Mouse (Mus musculus) kidney, embryonic 15.5 days (tissue): Measurements from ENCODE around the gene Trim47. TPM values are rescaled to one million over a fixed set of nuclear protein-coding genes. Genes with fewer than 3 reads are reported as not detected.
A peak's percentile ranks its signal among the peaks of the same experiment; 100 is the strongest.

Experiments
- ATAC-seq: fragments of 200-750 bp; cut with Nextera tagmentation; replicated peaks from 2 replicates; pipeline ENCODE4 v1.8.0; 2017; ENCODE audit warnings: moderate TSS enrichment; ENCODE audit not compliant: low FRiP score
- H3K27ac ChIP-seq: fragments of 300-500 bp; sonication (generic); 2 replicates; pipeline ENCODE4 v1.5.1; 2015; ENCODE audit warnings: mild to moderate bottlenecking, inconsistent platforms
- H3K27me3 ChIP-seq: fragments of 300-500 bp; sonication (generic); 2 replicates; pipeline ENCODE4 v1.6.1; 2015; ENCODE audit warnings: inconsistent platforms
- H3K36me3 ChIP-seq: fragments of 300-500 bp; sonication (generic); 2 replicates; pipeline ENCODE4 v1.6.1; 2015; ENCODE audit warnings: inconsistent platforms
- H3K4me1 ChIP-seq: fragments of 300-500 bp; sonication (generic); 2 replicates; pipeline ENCODE4 v1.6.1; 2015; ENCODE audit warnings: inconsistent platforms
- H3K4me2 ChIP-seq: fragments of 300-500 bp; sonication (generic); 2 replicates; pipeline ENCODE4 v1.6.1; 2015; ENCODE audit warnings: moderate library complexity, mild to moderate bottlenecking, inconsistent platforms
- H3K4me3 ChIP-seq: fragments of 300-500 bp; sonication (generic); replicated peaks from 2 replicates; pipeline ENCODE4 v1.5.1; 2015; ENCODE audit warnings: mild to moderate bottlenecking, inconsistent platforms
- H3K9ac ChIP-seq: fragments of 300-500 bp; sonication (generic); 2 replicates; pipeline ENCODE4 v1.6.1; 2015; ENCODE audit warnings: mild to moderate bottlenecking, inconsistent platforms
- H3K9me3 ChIP-seq: fragments of 300-500 bp; sonication (generic); replicated peaks from 2 replicates; pipeline ENCODE4 v1.6.1; 2016; ENCODE audit warnings: inconsistent platforms
- WGBS: fragments of 180-500 bp; shearing (Covaris S2); methylation state at CpG from one replicate; pipeline ENCODE4 v1.1.7; 2015; ENCODE audit warnings: mixed read lengths; 5-methylcytosine and 5-hydroxymethylcytosine counted together
- polyA plus RNA-seq: library from polyadenylated mRNA; unstranded; fragments of >200 nt; fragmentation: Nextera tagmentation; extraction: Ambion mirVana; gene quantifications from 2 replicates; pipeline ENCODE4 v1.2.1, GENCODE M21; 2015

The Trim47 gene
- polyA plus RNA-seq, 1 experiment from 2014 or later: 24.6 TPM

DNA sequence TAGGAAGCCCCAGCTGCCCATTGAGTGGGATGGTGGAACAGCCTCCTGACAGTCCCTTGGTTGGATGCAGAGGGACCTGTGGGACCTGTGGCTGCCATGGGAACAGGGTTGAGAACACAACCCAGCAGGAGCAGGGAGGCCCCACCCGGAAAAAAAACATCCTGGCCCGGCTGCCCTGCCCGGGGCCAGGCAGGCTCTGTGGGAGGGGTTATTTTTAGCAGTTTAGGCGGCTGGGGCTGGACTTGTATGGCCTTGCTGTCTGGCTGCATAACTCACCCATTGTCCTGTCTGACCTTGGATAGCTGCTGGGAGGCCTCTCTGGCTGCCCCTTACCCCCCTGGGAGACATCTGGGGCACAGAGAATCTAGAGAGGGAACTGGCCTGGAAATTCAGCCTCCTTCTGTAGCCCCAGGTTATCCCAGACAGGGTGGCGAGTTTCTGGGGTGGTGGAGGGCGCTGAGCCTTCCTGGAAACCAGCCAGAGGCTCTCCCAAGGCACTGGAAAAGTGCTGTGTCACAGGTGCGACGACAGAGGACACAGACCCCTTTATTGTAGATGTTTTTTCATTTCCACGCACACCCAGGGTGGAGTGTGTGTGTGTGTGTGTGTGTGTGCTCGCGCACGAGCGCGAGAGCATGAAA lies 22.9 kb downstream of the Trim47 start:
- Histone ChIP-seq H3K4me1 (peaks cover 96% of the 10 kb centered on the region), H3K4me3 (no peak overlapping the region), H3K9me3 (no peaks in the 10 kb centered on the region), H3K27me3 (peaks cover 25% of the 10 kb centered on the region), H3K36me3 (no peaks in the 10 kb centered on the region), H3K4me2 (peak overlapping the region; percentile 25; the same call in 1 of the 2 replicates), H3K27ac (peak overlapping the region; percentile 90), H3K9ac (no peak overlapping the region)
- WGBS: 32% methylated on average over 14 of the region's 14 CpGs
- ATAC-seq: peak; percentile 63

DNA sequence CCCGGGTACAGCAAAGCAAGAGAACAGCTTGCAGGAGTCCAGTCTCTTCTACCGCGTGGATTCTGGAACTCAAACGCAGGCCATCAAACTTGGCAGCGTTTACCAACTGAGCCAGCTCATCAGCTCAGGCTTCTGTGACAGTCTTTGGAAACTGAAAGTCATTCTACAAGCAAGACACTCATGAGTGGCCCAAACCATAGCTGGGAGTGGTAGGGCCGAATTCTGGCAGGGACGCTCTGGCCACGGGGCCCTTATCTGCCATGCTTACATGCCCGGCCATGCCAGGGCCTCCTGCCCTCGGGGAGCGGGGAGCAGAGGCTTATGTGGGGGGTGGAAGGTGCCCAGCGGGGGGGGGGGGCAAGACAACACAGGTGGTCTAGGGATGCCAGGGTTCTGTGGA lies 23.4 kb downstream of the Trim47 start:
- no peak overlapping the region for H3K4me3 ChIP-seq
- ATAC-seq: no peak
- H3K36me3 ChIP-seq: no peaks in the 10 kb centered on the region
- H3K27ac ChIP-seq: peak overlapping the region; percentile 90
- peaks cover 96% of the 10 kb centered on the region for H3K4me1 ChIP-seq
- H3K9ac ChIP-seq: no peak overlapping the region
- 68% methylated on average over 12 of the region's 12 CpGs for WGBS
- H3K4me2 ChIP-seq: peak overlapping the region; percentile 25; the same call in 1 of the 2 replicates
- H3K9me3 ChIP-seq: no peaks in the 10 kb centered on the region
- H3K27me3 ChIP-seq: peaks cover 20% of the 10 kb centered on the region

- ATAC-seq: no peak
- peak overlapping the region; percentile 25; the same call in 1 of the 2 replicates for H3K9ac ChIP-seq
Observed at GRCm38 (mm10) chr11:116102472-116102871, 24.5 kb downstream of the Trim47 start.

GRCm38 (mm10) chr11:116101931-116102381 lies 25.1 kb downstream of the Trim47 start:
- Histone ChIP-seq H3K9ac (peak overlapping the region; percentile 25; the same call in 1 of the 2 replicates), H3K4me1 (peaks cover 83% of the 10 kb centered on the region), H3K9me3 (no peaks in the 10 kb centered on the region), H3K4me3 (no peak overlapping the region), H3K27ac (peak overlapping the region; percentile 96), H3K27me3 (peaks cover 3% of the 10 kb centered on the region; the same call in 1 of the 2 replicates), H3K36me3 (no peaks in the 10 kb centered on the region), H3K4me2 (peak overlapping the region; percentile 24)
- WGBS: 32% methylated on average over 11 of the region's 11 CpGs
- ATAC-seq: no peak

More at GRCm38 (mm10) chr11:116102472-116102871, 24.5 kb downstream of the Trim47 start:
- Histone ChIP-seq H3K4me3 (no peak overlapping the region), H3K36me3 (no peaks in the 10 kb centered on the region), H3K27me3 (peaks cover 9% of the 10 kb centered on the region), H3K27ac (peak overlapping the region; percentile 96), H3K9me3 (no peaks in the 10 kb centered on the region), H3K4me1 (peaks cover 89% of the 10 kb centered on the region), H3K4me2 (peak overlapping the region; percentile 24; the same call in 1 of the 2 replicates)
- 44% methylated on average over 3 of the region's 4 CpGs for WGBS

DNA sequence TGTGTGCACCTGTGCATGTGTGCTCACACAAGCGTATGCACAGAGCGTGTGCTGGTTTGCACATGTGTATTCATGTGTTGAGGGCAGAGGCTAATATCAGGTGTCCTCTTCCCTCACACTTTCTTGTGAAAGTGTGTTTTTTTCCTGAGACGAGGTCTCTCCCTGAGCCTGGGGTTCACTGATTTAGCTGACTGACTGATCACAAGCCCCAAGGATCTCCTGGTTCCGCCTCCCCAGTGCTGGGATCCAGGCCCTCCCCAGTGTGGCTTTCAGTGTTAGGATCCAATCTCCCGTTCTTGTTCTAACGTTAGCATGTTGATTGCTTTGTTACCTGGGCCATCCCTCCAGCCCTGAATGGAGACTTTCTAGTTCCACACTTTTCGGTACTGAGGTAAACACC lies 26.2 kb downstream of the Trim47 start:
- Histone ChIP-seq H3K27me3 (no peaks in the 10 kb centered on the region), H3K4me2 (no peak overlapping the region), H3K4me1 (peaks cover 72% of the 10 kb centered on the region), H3K4me3 (no peak overlapping the region), H3K27ac (peak overlapping the region; percentile 96), H3K9me3 (no peaks in the 10 kb centered on the region; the same call in 1 of the 2 replicates), H3K9ac (no peak overlapping the region), H3K36me3 (no peaks in the 10 kb centered on the region)
- no peak for ATAC-seq
- 74% methylated on average over 7 of the region's 7 CpGs for WGBS

GRCm38 (mm10) chr11:116100385-116100784 lies 26.6 kb downstream of the Trim47 start:
- WGBS: 63% methylated on average over 6 of the region's 6 CpGs
- no peak overlapping the region for H3K9ac ChIP-seq
- H3K27me3 ChIP-seq: no peaks in the 10 kb centered on the region
- H3K4me1 ChIP-seq: peaks cover 68% of the 10 kb centered on the region
- no peaks in the 10 kb centered on the region; the same call in 1 of the 2 replicates for H3K9me3 ChIP-seq
- H3K4me3 ChIP-seq: no peak overlapping the region
- H3K4me2 ChIP-seq: peak overlapping the region; percentile 40; the same call in 1 of the 2 replicates
- ATAC-seq: no peak
- peak overlapping the region; percentile 96 for H3K27ac ChIP-seq
- H3K36me3 ChIP-seq: no peaks in the 10 kb centered on the region

DNA sequence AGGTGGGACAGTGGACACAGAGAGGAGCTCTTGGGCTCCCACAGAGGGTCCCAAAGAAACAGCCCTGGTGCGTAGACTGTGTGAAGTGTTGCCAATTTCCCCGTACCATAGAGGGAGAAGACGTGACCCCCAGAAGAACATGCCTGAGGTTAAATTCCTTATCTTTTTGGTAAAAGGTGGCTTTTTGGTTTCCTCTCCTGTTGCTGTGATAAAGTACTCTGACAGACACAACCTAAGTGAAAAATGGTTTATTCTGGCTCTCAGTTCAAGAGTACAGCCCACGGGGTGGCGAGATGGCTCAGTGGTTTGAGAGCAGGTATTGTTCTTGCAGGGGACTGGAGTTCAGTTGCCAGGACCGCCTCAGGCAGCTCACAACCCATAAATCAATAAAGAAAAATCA lies 27.5 kb downstream of the Trim47 start:
- Histone ChIP-seq H3K4me2 (peak overlapping the region; percentile 40), H3K9me3 (no peaks in the 10 kb centered on the region; the same call in 1 of the 2 replicates), H3K36me3 (no peaks in the 10 kb centered on the region), H3K27me3 (no peaks in the 10 kb centered on the region), H3K9ac (no peak overlapping the region), H3K27ac (peak overlapping the region; percentile 96), H3K4me3 (peak overlapping the region; percentile 11; the same call in 1 of the 2 replicates), H3K4me1 (peaks cover 60% of the 10 kb centered on the region)
- no peak for ATAC-seq
- WGBS: 78% methylated on average over 6 of the region's 6 CpGs

DNA sequence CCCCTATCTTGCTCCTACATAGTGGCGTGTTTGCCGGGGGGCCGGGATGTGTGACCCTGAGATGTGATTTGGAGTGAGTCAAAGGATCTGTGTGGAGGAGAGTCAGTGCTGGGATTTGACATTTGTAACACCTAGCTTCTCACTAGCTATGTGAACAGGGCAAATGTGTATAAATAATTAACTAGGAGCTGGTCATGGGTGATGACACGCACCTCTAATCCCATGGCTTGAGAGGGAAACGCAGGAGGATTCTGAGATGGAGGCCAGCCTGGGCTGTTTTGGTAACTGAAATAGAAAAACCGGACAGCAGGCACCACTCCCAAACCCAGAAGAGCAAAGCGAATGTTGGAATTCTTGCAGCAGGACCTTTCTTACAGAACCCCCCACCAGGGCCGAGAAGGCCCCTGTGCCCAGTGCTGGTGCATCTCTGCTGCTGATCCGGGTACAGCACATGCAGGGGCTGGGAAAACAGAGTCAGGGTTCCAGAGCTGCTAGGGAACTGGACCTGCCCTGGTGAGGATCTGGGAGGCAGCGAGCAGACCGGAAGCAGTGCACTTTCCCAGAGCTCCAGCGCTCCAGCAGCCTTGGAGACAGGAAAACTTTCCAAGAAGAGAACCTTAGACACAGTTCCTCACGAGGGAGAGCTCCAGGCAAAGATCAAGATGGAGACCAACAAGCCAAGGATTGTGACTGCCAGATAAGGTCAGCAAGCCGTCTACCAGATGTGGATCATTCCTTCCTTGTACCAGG lies 28.1 kb downstream of the Trim47 start:
- Histone ChIP-seq H3K9me3 (no peaks in the 10 kb centered on the region; the same call in 1 of the 2 replicates), H3K36me3 (no peaks in the 10 kb centered on the region), H3K4me1 (peaks cover 57% of the 10 kb centered on the region), H3K4me2 (peak overlapping the region; percentile 40), H3K4me3 (peak overlapping the region; percentile 11; the same call in 1 of the 2 replicates), H3K27me3 (no peaks in the 10 kb centered on the region), H3K9ac (peak overlapping the region; percentile 29; the same call in 1 of the 2 replicates), H3K27ac (peak overlapping the region; percentile 96)
- peak; percentile 77 for ATAC-seq
- 54% methylated on average over 14 of the region's 14 CpGs for WGBS

DNA sequence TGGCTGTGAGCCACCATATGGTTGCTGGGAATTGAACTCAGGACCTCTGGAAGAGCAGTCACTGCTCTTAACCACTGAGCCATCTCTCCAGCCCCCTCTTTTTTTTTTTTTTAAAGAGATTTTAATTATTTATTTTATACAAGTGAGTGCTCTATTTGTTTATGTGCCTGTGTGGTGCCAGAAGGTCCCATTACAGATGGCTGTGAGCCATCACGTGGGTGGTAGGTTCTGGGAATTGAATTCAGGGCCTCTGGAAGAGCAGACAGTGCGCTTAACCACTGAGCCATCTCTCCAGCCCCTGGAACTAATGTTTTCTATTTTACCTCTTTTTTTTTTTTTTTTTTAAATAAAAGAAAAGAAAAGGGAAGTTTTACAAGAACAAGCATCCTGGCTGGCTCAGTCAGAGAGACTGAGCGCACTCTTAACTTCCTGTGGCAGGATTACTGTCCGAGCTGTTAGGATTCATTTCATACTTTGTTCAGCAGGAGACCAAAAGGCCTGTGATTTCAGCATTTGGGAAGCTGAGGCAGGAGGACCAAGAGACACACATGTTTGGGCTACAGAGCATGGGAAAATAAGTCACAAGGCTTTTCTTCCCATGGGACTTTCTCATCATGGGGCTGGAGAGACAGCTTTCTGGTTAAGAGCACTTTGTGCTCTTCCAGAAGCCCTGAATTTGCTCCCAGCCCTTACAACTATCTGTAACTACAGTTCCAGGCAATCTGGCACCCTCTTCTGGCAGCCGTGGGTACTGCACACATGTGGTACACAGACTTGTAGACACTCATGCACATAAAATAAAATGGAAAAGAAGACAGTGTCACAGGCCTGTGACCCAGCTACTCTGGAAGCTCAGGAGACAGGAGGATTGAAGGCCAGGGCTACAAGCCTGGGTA lies 30.5 kb downstream of the Trim47 start:
- WGBS: 89% methylated on average over 5 of the region's 5 CpGs
- Histone ChIP-seq H3K9ac (no peak overlapping the region), H3K4me3 (no peak overlapping the region), H3K27me3 (no peaks in the 10 kb centered on the region), H3K4me2 (no peak overlapping the region), H3K9me3 (no peaks in the 10 kb centered on the region; the same call in 1 of the 2 replicates), H3K27ac (no peak overlapping the region), H3K36me3 (no peaks in the 10 kb centered on the region), H3K4me1 (peaks cover 41% of the 10 kb centered on the region)
- no peak for ATAC-seq

DNA sequence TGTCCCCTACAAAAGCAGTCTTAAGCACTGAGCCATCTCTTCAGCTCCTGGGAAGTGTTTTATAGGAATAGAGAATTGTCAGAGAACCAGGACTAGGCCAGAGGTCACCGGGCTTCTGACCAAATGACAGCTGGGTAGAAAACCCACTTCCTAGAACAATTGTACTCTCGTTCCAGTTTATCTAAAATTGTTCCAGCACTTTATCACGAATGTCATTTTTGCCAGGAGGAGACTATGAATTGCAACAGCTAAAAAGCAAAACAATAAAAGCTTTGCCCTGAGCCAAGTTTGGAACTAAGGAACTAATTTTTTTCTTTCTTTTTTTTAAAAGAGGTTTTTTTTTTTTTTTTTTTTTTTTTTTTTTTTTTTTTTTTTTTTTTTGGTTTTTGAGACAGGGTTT lies 31.4 kb downstream of the Trim47 start:
- H3K36me3 ChIP-seq: no peaks in the 10 kb centered on the region
- WGBS: 62% methylated on average over 3 of the region's 3 CpGs
- peak overlapping the region; percentile 58; the same call in 1 of the 2 replicates for H3K27ac ChIP-seq
- H3K4me3 ChIP-seq: no peak overlapping the region
- H3K9me3 ChIP-seq: no peaks in the 10 kb centered on the region; the same call in 1 of the 2 replicates
- H3K27me3 ChIP-seq: no peaks in the 10 kb centered on the region
- H3K9ac ChIP-seq: no peak overlapping the region
- peaks cover 33% of the 10 kb centered on the region for H3K4me1 ChIP-seq
- no peak overlapping the region for H3K4me2 ChIP-seq
- no peak for ATAC-seq
